Mouse (Mus musculus): Measurements from ENCODE around the gene Gid8. TPM values are rescaled to one million over a fixed set of nuclear protein-coding genes. Genes with fewer than 3 reads are reported as not detected.
A peak's percentile ranks its signal among the peaks of the same experiment; 100 is the strongest.

Gid8 gene
- polyA plus RNA-seq, 1 experiment from 2014 or later = 54.6 TPM

GRCm38 (mm10) chr2:180758513-180759263 is 48.8 kb downstream of the Gid8 start:
- Histone ChIP-seq H3K27me3 (peaks cover 13% of the 10 kb centered on the region; the same call in 1 of the 2 replicates), H3K4me3 (no peak overlapping the region), H3K27ac (replicated peaks) (peak overlapping the region; percentile 86), H3K36me3 (no peaks in the 10 kb centered on the region), H3K9ac (replicated peaks) (peak overlapping the region; percentile 31; the same call in 1 of the 2 replicates), H3K4me2 (replicated peaks) (peak overlapping the region; percentile 2), H3K4me1 (peaks cover 24% of the 10 kb centered on the region; the same call in 1 of the 2 replicates), H3K9me3 (no peaks in the 10 kb centered on the region)
- 35% methylated on average over 15 of the region's 15 CpGs for WGBS
- peak; percentile 93 for ATAC-seq (ENCODE audit: low FRiP score, low read depth)

DNA sequence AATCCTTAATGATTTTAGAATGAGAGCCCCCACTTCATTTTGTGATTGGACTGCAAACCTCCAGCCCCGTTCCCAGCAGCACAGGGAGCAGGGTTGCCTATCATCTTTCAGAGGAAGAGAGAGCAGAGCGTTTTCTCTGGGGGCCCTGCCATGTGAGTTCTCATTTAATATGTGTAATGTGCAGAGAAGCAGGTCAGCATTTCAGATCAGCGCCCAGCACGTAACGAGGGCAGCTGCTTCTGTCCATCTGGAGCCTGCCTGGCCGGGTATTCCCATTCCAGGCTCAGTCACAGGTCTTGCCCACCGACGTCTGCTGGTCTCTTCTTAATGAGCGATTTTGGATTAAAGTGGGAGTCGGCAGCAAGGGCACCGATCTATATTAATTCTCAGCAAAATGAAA is 55.1 kb downstream of the Gid8 start:
- H3K4me2 ChIP-seq (replicated peaks) = no peak overlapping the region
- 54% methylated on average over 11 of the region's 11 CpGs for WGBS
- H3K27me3 ChIP-seq = peaks cover 7% of the 10 kb centered on the region; the same call in 1 of the 2 replicates
- no peak overlapping the region for H3K4me3 ChIP-seq
- no peaks in the 10 kb centered on the region for H3K4me1 ChIP-seq
- no peak; the same call in 1 of the 2 replicates for ATAC-seq (ENCODE audit: low FRiP score, low read depth)
- H3K9ac ChIP-seq (replicated peaks) = no peak overlapping the region
- H3K9me3 ChIP-seq = no peaks in the 10 kb centered on the region
- H3K36me3 ChIP-seq = no peaks in the 10 kb centered on the region
- peak overlapping the region; percentile 43 for H3K27ac ChIP-seq (replicated peaks)

- Histone ChIP-seq H3K36me3 (no peaks in the 10 kb centered on the region), H3K9ac (replicated peaks) (no peak overlapping the region), H3K4me1 (no peaks in the 10 kb centered on the region), H3K4me2 (replicated peaks) (no peak overlapping the region), H3K27me3 (peaks cover 10% of the 10 kb centered on the region), H3K9me3 (no peaks in the 10 kb centered on the region), H3K4me3 (no peak overlapping the region), H3K27ac (replicated peaks) (no peak overlapping the region)
- WGBS = 74% methylated on average over 7 of the region's 7 CpGs
- no peak for ATAC-seq (ENCODE audit: low FRiP score, low read depth)
Observed at GRCm38 (mm10) chr2:180765713-180766112, 55.8 kb downstream of the Gid8 start.

Other genes starting within 250 kb of the Gid8 start
- 0.15 and 0.29 TPM in 2 replicates for gene Ntsr1, start 210.1 kb upstream of the Gid8 start, polyA plus RNA-seq (2016; fragmentation: Nextera tagmentation; extraction: Ambion mirVana)
- gene Mrgbp, start 128.8 kb upstream of the Gid8 start, polyA plus RNA-seq (2016; fragmentation: Nextera tagmentation; extraction: Ambion mirVana) = 46.8 and 49.0 TPM in 2 replicates
- gene Ogfr, start 120.9 kb upstream of the Gid8 start, polyA plus RNA-seq (2016; fragmentation: Nextera tagmentation; extraction: Ambion mirVana) = 98.9 and 109 TPM in 2 replicates
- gene Col9a3, start 112.3 kb upstream of the Gid8 start, polyA plus RNA-seq (2016; fragmentation: Nextera tagmentation; extraction: Ambion mirVana) = 20.1 and 40.2 TPM in 2 replicates
- gene Tcfl5, start 67.4 kb upstream of the Gid8 start, polyA plus RNA-seq (2016; fragmentation: Nextera tagmentation; extraction: Ambion mirVana) = 0.24 TPM in 1 of 2 replicates, not detected in the other
- 41.4 and 43.6 TPM in 2 replicates for gene Dido1, start 118 bp upstream of the Gid8 start, polyA plus RNA-seq (2016; fragmentation: Nextera tagmentation; extraction: Ambion mirVana)
- gene Slc17a9, start 15.1 kb downstream of the Gid8 start, polyA plus RNA-seq (2016; fragmentation: Nextera tagmentation; extraction: Ambion mirVana) = 0.17 and 0.22 TPM in 2 replicates
- gene Bhlhe23, start 66.8 kb downstream of the Gid8 start, polyA plus RNA-seq (2016; fragmentation: Nextera tagmentation; extraction: Ambion mirVana) = 26.0 and 29.3 TPM in 2 replicates
- 65.2 and 67.2 TPM in 2 replicates for gene Ythdf1, start 210.8 kb downstream of the Gid8 start, polyA plus RNA-seq (2016; fragmentation: Nextera tagmentation; extraction: Ambion mirVana)
- gene Birc7, start 218.9 kb downstream of the Gid8 start, polyA plus RNA-seq (2016; fragmentation: Nextera tagmentation; extraction: Ambion mirVana) = 0.36 and 0.67 TPM in 2 replicates
- gene Nkain4, start 244.6 kb downstream of the Gid8 start, polyA plus RNA-seq (2016; fragmentation: Nextera tagmentation; extraction: Ambion mirVana) = 72.9 and 83.1 TPM in 2 replicates